Mouse (Mus musculus): ENCODE measurements around the gene Capg.

- TF ChIP-seq CTCF (IDR thresholded peaks at IDR 0.05; ENCODE audit: insufficient read depth, low read length) (no peak), POLR2A (IDR thresholded peaks at IDR 0.05; ENCODE audit: borderline replicate concordance, extremely low read depth, low read depth, low read length) (no peak)
Observed at GRCm38 (mm10) chr6:72519892-72520663, 24.1 kb upstream of the Capg start.

Data from lung, adult 2 months (tissue).